Comparison of ENCODE assay signal across 10 mouse cellular contexts in genomic region chr5:8819635-8820591, GRCm38 (mm10). TPM values are rescaled to one million over a fixed set of nuclear protein-coding genes. Genes with fewer than 3 reads are reported as not detected.
DNase-seq lines count a peak whose midpoint lies in the region; ATAC-seq and TF ChIP-seq lines count a peak whose summit lies in the region.
"Had no signal": no experiment of that assay in that cellular context is flagged by ENCODE, and none has a peak within 500 bp of the region (broad histone marks: within the 10 kb centered on the region; RNA-seq: fewer than 3 reads in every experiment).

No protein-coding gene starts in this region.

- intact Hi-C loops in heart, postnatal 36 days (cut with DNase I): no loop called here

- no peak for DNase-seq in heart, postnatal 36 days
- DNase-seq in ES-E14 (ENCODE audit: low read depth, low spot score): peak; percentile 21
- DNase-seq in midbrain, embryonic 11.5 days (ENCODE audit: low spot score, missing footprints): peak; percentile 86
- DNase-seq in urinary bladder, postnatal 10 days (ENCODE audit: low spot score): no peak
- DNase-seq in thymus, postnatal 4 days: no peak
- no peak for DNase-seq in lung, adult 18-20 months
- DNase-seq: adrenal gland, postnatal 36 days; gastrocnemius, postnatal 14 days had no signal

- peak overlapping the region; percentile 62 for H3K4me2 ChIP-seq in heart, embryonic 11.5 days
- peak overlapping the region; percentile 48 for H3K4me2 ChIP-seq in forebrain, embryonic 15.5 days (replicated peaks)
- H3K4me2 ChIP-seq in midbrain, embryonic 11.5 days: peak overlapping the region; percentile 41

- ATAC-seq in heart, embryonic 11.5 days (replicated peaks; ENCODE audit: insufficient number of reproducible peaks, low FRiP score, low TSS enrichment): no peak
- peak; percentile 57; the same call in 1 of the 2 replicates for ATAC-seq in forebrain, embryonic 15.5 days (replicated peaks)
- peak; percentile 74; the same call in 1 of the 2 replicates for ATAC-seq in midbrain, embryonic 11.5 days (ENCODE audit: low FRiP score)

- no peak overlapping the region for H3K27ac ChIP-seq in heart, embryonic 11.5 days (ENCODE audit: low read depth, low read length)
- H3K27ac ChIP-seq in ES-E14 (ENCODE audit: insufficient read depth, low read depth, low read length, poor library complexity, severe bottlenecking): no peak overlapping the region
- H3K27ac ChIP-seq in forebrain, embryonic 15.5 days (replicated peaks): no peak overlapping the region
- H3K27ac ChIP-seq in midbrain, embryonic 11.5 days (ENCODE audit: low read depth, low read length): no peak overlapping the region

- no peaks in the 10 kb centered on the region for H3K4me1 ChIP-seq in heart, embryonic 11.5 days (ENCODE audit: control insufficient read depth, insufficient read depth, low read length)
- 0 out of 4 replicates have a peak, but pooled peaks cover 0 to 3% of the 10 kb centered on the region in 2 experiments for H3K4me1 ChIP-seq in ES-E14 (ENCODE audit: control insufficient read depth in 2 of 2, insufficient read depth in 2 of 2, low read length in 2 of 2, poor library complexity in 1 of 2)
- peaks cover 8% of the 10 kb centered on the region for H3K4me1 ChIP-seq in forebrain, embryonic 15.5 days
- H3K4me1 ChIP-seq in midbrain, embryonic 11.5 days (ENCODE audit: control insufficient read depth, insufficient read depth, low read length): no peaks in the 10 kb centered on the region

- no peaks in the 10 kb centered on the region for H3K36me3 ChIP-seq in heart, embryonic 11.5 days (ENCODE audit: control insufficient read depth, insufficient read depth, low read length)
- peaks cover 3% of the 10 kb centered on the region; the same call in 1 of the 2 replicates for H3K36me3 ChIP-seq in ES-E14 (ENCODE audit: control insufficient read depth, insufficient read depth, low read length, poor library complexity, severe bottlenecking)
- H3K36me3 ChIP-seq in forebrain, embryonic 15.5 days: no peaks in the 10 kb centered on the region
- no peaks in the 10 kb centered on the region for H3K36me3 ChIP-seq in midbrain, embryonic 11.5 days (ENCODE audit: control insufficient read depth, insufficient read depth, low read length)

- H3K4me3 ChIP-seq in heart, embryonic 11.5 days (ENCODE audit: low read depth, low read length): peak overlapping the region; percentile 31; the same call in 1 of the 2 replicates
- peak overlapping the region; percentile 18 to 27; a peak in 3 of 4 replicates for H3K4me3 ChIP-seq in ES-E14 (ENCODE audit: insufficient read depth in 1 of 2, low read depth in 1 of 2, low read length in 2 of 2, poor library complexity in 1 of 2, severe bottlenecking in 1 of 2)
- peak overlapping the region; percentile 36 for H3K4me3 ChIP-seq in forebrain, embryonic 15.5 days
- H3K4me3 ChIP-seq in midbrain, embryonic 11.5 days (ENCODE audit: low read depth, low read length): peak overlapping the region; percentile 14; the same call in 1 of the 2 replicates

- no peak overlapping the region for H3K9ac ChIP-seq in heart, embryonic 11.5 days (ENCODE audit: low read depth, low read length)
- no peak overlapping the region for H3K9ac ChIP-seq in ES-E14 (ENCODE audit: insufficient read depth, low read depth, low read length, poor library complexity, severe bottlenecking)
- H3K9ac ChIP-seq in forebrain, embryonic 15.5 days (replicated peaks): peak overlapping the region; percentile 40
- H3K9ac ChIP-seq in midbrain, embryonic 11.5 days (ENCODE audit: low read length): peak overlapping the region; percentile 39; the same call in 1 of the 2 replicates

- 13% methylated on average over 7 of the region's 8 CpGs for WGBS in heart, embryonic 11.5 days (ENCODE audit: insufficient replicate concordance)
- WGBS in forebrain, embryonic 15.5 days: 16% methylated on average over 7 of the region's 8 CpGs
- 17% methylated on average over 7 of the region's 8 CpGs for WGBS in midbrain, embryonic 11.5 days

- no peaks in the 10 kb centered on the region for H3K9me3 ChIP-seq in heart, embryonic 11.5 days (replicated peaks; ENCODE audit: control insufficient read depth, low read length)
- H3K9me3 ChIP-seq in ES-E14 (ENCODE audit: control insufficient read depth, insufficient read depth, low read depth, low read length): no peaks in the 10 kb centered on the region
- no peaks in the 10 kb centered on the region for H3K9me3 ChIP-seq in forebrain, embryonic 15.5 days
- no peaks in the 10 kb centered on the region for H3K9me3 ChIP-seq in midbrain, embryonic 11.5 days (ENCODE audit: control insufficient read depth, low read length)

- in situ Hi-C loops in ES-E14 (cut with MboI; ENCODE audit: low sequenced_read_pairs in 2 of 2, unreplicated experiment in 2 of 2): no loop called here

- no peaks in the 10 kb centered on the region for H3K27me3 ChIP-seq in heart, embryonic 11.5 days (ENCODE audit: control insufficient read depth, insufficient read depth, low read length)
- H3K27me3 ChIP-seq in forebrain, embryonic 15.5 days: no peaks in the 10 kb centered on the region
- H3K27me3 ChIP-seq in midbrain, embryonic 11.5 days (ENCODE audit: control insufficient read depth, insufficient read depth, low read length): no peaks in the 10 kb centered on the region

TF ChIP-seq in ES-E14, 5 proteins besides CTCF, POLR2A, EP300 and RAD21:
- TF ChIP-seq MAFK (IDR thresholded peaks at IDR 0.05; ENCODE audit: insufficient read depth, low read depth, low read length) (no peak), HCFC1 (IDR thresholded peaks at IDR 0.05; ENCODE audit: borderline replicate concordance, insufficient read depth, low read length) (no peak), CHD2 (IDR thresholded peaks at IDR 0.05; ENCODE audit: low read depth, low read length) (no peak), ZC3H11A (IDR thresholded peaks at IDR 0.05; ENCODE audit: borderline replicate concordance, low read depth, low read length) (no peak), ZNF384 (IDR thresholded peaks at IDR 0.05; ENCODE audit: low read depth, low read length) (no peak)
TF ChIP-seq in ES-E14: peak in this region for 0.

RNA-seq across cellular contexts. Expression of gene Abcb1b, which starts 22.0 kb away (rescaled TPM):
- polyA plus RNA-seq in heart, embryonic 11.5 days (2014; fragmentation: Nextera tagmentation; extraction: Ambion mirVana): 1.5 and 1.6 TPM in 2 replicates
- 1 to 10 TPM; 2.7 to 6.7 TPM for total RNA-seq in heart, postnatal 36 days (2021)
- total RNA-seq in ES-E14 (2012; rRNA removed): 72.2 and 76.6 TPM in 2 replicates
- polyA plus RNA-seq in forebrain, embryonic 15.5 days (2015; fragmentation: Nextera tagmentation; extraction: Ambion mirVana): 0.78 and 1.1 TPM in 2 replicates
- polyA plus RNA-seq in midbrain, embryonic 11.5 days (2014; fragmentation: Nextera tagmentation; extraction: Ambion mirVana): 0.92 and 1.0 TPM in 2 replicates

Comparison
In these comparisons a context has a peak if more than half of its experiments do, and no peak if none do; other contexts are left out.
1. H3K9ac ChIP-seq: peak in forebrain, embryonic 15.5 days (single experiment) and midbrain, embryonic 11.5 days (single experiment); none in heart, embryonic 11.5 days (single experiment) and ES-E14 (single experiment).
2. DNase-seq: peak in ES-E14 (single experiment) and midbrain, embryonic 11.5 days (single experiment); none in heart, postnatal 36 days (0 of 2), urinary bladder, postnatal 10 days (single experiment), thymus, postnatal 4 days (single experiment) and lung, adult 18-20 months (0 of 2).
3. Peak in every context shown above with its lines, with median percentiles within 50 percentile points of each other: H3K4me2 ChIP-seq and H3K4me3 ChIP-seq.